Mouse (Mus musculus): ENCODE data around the gene Abcb9.

- TF ChIP-seq CTCF (IDR thresholded peaks at IDR 0.05; ENCODE audit: low read depth, low read length): no peak
- TF ChIP-seq POLR2AphosphoS5 (IDR thresholded peaks at IDR 0.05; ENCODE audit: insufficient replicate concordance, low read depth, low read length): no peak
- TF ChIP-seq TAL1 (conservative IDR thresholded peaks at IDR 0.05; ENCODE audit: low read depth, low read length): no peak
These were observed 48.7 kb downstream of the Abcb9 start for GRCm38 (mm10) chr5:124046741-124047401.

Data from G1E (cell line).